Mouse (Mus musculus): ENCODE data around the gene Dlgap3.
A peak's percentile ranks its signal among the peaks of the same experiment; 100 is the strongest.

The Dlgap3 gene

GRCm38 (mm10) chr4:127223291-127223690 lies 54.3 kb downstream of the Dlgap3 start:
- DNase-seq = no peak

- no peak for DNase-seq
These were observed 54.8 kb downstream of the Dlgap3 start for GRCm38 (mm10) chr4:127223755-127224154.

DNA sequence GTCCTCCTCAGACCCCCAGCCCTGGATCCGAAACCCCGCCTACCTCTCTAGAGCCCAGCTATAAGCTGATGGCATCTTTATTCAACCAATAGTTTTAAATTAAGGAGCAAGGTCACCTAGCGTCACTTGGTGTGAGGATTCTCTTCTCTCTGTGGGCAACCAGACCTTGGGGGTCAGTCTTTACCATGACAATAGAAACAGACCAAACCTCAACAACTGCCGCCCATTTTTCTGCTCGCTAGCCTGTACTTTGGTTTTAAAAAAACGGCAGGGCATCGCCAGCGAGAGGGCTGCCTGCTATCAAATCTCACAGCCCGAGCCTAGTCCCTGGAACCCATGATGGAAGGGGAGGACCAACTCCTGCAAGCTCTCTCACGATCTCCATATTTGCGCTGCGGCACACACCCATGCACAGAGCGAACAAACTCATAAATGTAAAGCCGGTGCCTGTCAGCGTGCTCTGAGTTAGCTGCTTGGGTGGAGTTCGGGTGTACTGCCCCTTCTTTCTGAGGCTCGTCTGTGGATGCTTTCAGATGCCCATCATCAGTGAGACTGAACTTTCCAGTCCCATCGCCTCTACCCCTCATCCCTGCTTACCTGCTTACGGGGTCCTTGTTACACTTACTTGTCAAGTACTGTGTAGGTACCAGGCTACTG lies 55.6 kb downstream of the Dlgap3 start:
- no peak for DNase-seq

GRCm38 (mm10) chr4:127226067-127226466 lies 57.1 kb downstream of the Dlgap3 start:
- no peak for DNase-seq

DNA sequence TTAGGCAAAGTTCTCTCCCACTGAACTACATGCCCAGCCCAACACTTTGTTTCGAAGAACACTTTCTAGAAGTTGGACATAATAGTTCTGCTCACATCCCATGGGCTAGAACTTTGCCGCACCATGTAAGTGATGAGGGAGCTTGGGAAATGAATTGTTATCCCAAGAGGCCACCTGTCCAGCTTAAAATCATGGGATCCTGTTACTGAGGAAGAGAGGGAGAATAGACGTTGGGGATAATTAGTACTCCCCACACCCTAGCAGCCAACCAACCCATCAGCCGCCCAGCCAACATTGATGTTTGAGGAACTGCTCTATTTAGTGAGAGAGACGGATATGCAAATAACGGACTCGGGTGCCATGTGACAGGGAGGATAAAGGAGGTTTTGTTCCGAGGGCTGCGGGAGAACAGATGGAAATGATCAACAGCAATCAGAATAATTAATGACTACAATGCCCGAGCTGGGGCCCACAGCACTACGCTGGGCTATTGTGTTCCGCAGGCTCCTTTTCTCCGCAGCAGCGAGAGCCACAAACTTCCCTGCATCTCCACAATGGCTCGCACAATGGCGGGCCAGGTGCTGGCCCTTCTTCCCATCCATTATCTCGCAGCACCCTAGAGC lies 58.2 kb downstream of the Dlgap3 start:
- no peak for DNase-seq

- DNase-seq = no peak
These were observed 63.0 kb downstream of the Dlgap3 start for GRCm38 (mm10) chr4:127232028-127232427.

- DNase-seq = no peak
These were observed 63.5 kb downstream of the Dlgap3 start for GRCm38 (mm10) chr4:127232551-127232950.

- no peak for DNase-seq
These were observed 64.6 kb downstream of the Dlgap3 start for GRCm38 (mm10) chr4:127233416-127234125.

DNA sequence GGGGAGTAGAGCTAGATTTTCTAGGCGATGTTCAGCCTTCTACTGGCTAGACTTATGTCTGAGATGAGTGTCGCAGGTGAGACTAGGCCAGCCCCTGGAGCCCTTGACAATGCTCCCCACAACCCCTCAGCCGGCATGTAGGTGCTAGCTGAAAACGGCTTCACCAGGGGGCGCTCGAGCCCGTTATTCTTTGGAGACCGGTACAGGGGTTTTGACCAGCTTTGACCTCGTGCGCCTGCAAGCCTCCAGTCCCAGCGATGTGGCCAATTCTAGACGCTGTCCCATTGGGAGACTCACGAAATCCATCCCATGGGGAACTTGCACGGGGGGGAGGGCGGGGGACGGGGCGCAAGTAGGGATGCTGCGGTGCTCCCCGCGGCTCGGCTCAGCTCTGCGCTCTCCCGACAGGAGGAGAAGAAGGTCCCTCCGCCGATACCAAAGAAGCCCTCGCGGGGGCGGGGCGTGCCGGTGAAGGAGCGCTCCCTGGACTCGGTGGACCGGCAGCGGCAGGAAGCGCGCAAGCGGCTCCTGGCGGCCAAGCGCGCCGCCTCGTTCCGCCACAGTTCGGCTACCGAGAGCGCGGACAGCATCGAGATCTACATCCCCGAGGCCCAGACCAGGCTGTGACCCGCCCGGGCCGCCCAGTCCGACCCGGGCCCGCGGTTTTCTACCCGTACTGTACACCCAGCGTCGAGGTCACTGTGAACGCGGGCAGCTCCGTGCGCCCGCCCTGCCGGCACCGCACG lies 66.9 kb downstream of the Dlgap3 start:
- DNase-seq = peak; percentile 65 to 88

DNA sequence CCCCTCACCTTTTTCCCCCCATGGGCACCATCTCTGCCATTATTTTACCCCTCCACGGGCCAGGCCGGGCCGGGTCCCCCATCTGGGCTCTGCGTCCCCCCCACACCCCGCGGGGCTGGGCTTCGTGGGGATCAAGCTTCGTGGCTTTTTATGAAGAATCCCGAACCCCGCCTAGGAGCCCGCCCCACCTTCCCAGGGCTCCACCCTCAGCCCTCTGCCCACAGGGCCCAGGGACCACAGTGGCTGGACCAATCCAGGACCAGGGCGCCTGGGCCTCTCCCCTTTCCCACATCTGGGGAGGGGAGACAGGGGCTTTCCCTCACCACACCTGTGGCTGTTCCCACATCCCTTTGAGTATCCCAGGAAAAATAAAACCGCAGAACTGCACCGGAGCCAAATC lies 67.6 kb downstream of the Dlgap3 start:
- DNase-seq = no peak

DNA sequence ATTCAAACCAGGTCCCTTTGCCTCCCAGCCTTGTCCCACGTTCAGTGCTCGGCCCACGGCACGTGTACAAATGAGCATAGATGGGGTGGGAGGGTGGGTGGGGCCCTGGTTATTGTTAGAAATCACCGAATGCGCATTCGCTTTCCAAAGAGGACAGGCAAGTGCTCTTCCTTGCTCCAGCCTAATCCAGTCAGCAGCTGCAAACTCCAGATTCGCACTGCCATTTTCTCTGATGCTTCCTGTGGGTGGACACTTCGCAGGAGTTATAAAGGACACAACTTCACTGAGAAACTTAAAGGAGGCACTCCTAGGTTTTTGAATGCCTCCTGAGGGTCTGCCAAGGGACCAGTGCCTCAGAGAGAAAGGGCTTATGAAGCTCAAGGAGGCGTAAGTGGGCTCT lies 68.3 kb downstream of the Dlgap3 start:
- DNase-seq = no peak

DNA sequence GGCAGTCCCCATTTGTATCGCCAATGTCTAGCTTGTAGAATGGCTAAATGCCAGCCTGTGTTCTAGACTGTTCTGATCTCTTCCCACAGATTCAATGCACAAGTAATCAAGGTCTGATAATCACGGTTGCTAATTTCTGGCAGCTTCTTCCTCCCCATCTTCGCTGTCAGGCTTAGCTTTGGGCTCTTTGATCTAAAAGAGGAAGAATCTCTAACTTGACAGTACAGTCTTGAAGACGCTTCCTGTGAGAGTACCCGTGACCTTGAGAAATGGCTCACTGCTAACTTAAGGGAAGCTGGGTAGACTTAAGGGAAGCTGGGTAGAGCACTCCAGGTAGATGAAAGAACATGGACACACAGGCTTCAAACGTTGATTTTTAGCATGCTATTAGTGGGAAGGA lies 73.7 kb downstream of the Dlgap3 start:
- no peak for DNase-seq

GRCm38 (mm10) chr4:127243552-127243951 lies 74.5 kb downstream of the Dlgap3 start, which contains the start of gene Smim12:
Gene Smim12, plus strand, starts transcription at chr4:127243784.
- DNase-seq = peak; percentile 98 to 99

GRCm38 (mm10) chr4:127243953-127244352 lies 74.9 kb downstream of the Dlgap3 start:
- DNase-seq = no peak

- peak; percentile 90 to 99 for DNase-seq
These were observed 80.8 kb downstream of the Dlgap3 start for GRCm38 (mm10) chr4:127249701-127250349.

- peak; percentile 72 to 77 for DNase-seq
These were observed 83.1 kb downstream of the Dlgap3 start for GRCm38 (mm10) chr4:127251963-127252585.

DNA sequence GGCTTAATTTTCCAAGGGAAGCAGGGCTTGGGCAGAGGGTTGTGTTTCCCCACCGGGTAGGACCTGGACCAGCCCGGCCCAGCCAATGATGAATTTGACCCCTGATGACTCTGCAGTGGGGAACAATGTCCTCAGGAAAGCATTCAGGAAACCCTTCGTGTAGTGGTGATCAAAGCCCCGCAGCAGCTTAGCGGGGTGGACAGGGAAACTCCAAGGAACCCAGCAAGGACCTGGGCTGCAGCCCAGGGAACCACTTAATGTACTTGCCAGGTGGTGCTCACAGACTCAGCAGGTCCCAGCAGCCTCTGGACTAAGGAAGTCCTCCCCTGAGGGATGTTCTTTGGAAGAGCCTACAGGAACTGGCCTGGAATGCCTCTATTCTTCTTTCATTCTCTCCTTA lies 87.7 kb downstream of the Dlgap3 start:
- DNase-seq = no peak

DNA sequence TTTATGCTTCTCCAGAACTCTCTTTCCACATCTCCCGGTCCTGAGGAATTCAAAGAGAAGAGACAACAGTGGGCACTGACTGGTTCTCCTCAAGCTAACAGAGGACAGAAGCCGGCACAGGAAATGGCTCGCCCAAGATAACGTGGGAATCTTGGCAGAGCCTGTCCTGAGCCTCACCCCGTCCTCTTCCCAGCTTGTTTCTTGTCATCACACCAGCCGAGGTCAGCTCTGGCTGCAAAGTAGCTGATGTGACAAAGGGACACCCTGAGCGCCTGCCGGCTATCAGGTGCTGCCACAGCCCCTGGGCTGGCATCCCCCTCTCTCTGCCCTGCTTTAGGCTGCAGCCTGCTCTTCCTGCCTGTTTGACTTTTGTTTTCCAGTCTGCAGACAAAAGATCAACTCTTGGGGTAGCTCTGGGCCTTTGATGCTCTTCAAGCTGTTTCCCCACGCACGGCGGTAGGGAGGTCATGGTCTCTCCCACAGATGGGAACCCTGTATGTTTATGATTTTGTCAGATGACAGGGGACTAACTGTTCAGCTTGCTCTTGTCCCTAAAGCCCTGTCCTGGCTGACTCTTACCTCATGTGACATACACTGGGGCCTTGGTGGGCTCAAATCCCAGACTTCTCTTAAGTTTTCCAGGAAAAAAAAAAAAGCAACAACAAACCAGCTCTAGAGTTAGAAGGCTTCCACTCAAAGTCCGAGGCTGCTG lies 89.3 kb downstream of the Dlgap3 start:
- DNase-seq = no peak

- no peak for DNase-seq
These were observed 92.6 kb downstream of the Dlgap3 start for GRCm38 (mm10) chr4:127261601-127262000.

DNA sequence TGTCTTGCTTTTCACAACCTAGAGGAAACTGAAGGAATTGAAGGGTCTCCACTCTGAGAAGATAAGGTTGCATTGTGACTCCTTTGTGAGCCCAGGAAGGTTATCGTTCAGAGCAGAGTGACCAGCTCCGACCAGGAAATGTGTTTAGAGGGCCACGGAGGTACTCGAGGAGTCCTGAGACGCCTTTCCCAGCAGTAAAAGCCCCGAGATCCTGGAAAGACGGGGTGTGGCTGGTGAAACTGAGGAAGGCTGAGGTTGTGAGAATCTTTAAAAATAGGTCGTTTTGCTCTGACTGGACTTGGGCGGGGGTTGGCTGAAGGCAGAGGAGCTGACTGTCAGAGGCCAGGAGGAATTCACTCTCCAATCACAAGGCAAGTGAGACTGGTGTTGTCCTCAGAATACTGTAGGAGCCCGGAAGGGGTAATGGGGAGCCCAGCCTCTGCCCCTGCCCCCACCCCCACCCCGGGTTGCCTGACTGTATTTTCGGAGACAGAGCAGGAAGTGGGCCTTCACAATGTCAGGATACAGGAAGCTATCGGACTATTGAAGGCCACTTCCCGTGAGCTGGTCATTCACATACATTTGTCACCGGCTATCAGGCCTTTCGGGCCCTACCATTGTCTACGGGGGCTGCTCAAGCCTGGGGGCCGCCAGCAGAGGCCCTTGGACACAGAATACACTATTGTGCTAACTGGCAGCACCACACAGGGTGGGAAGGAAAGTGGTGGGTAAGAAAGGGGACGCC lies 94.6 kb downstream of the Dlgap3 start:
- DNase-seq = peak; percentile 20 to 39

DNA sequence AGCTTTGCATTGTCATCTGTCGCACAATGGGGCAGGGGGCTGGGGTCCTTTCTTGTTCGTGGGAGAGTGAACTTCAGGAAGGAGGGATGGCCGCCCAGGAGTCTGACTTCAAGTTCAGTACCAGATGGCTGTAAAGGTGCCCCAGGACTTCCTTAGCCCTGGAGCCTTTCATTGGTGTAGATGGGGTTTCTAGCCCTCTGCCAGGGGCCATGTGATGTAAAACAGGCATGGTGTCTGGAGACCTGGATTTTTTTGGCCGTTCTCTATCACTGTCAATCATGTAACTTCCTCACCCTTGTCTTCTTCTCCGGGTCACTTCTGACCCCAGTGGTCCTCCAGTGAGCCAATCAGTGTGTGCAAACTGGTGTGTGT lies 95.2 kb downstream of the Dlgap3 start:
- DNase-seq = no peak

Data from kidney, adult 8-10 months (tissue).